Mouse (Mus musculus): ENCODE results near the gene Myo9b. TPM values are rescaled to one million over a fixed set of nuclear protein-coding genes. Genes with fewer than 3 reads are reported as not detected.
"Not testable (repeated sequence)": the region's sequence is repeated elsewhere in the genome, so short reads cannot be mapped to it uniquely, and the experiment has no call there.

Gene Myo9b
- polyA plus RNA-seq, 1 experiment from 2014 or later, result 13.5 TPM

DNA sequence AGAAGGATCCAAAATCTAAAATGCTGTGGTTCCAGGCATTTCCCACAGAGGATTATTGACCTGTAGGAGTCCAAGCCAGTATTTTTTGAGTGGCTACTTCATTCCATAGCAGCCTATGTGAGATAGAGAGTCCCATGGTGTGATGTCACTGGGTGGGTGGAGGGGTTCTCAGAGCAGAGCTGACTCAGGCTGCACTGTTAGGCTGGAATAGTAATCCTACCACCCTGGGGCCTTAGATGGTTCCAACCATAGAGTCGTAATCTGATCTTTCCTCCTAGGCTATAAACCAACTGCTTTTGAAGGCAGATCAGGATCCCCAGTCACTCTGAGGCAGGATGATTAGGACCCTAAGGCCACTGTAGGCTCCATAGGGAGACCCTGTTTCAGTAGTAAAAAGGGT, 6.9 kb downstream of the Myo9b start:
- H3K4me1 ChIP-seq, result peaks cover 45% of the 10 kb centered on the region
- WGBS (ENCODE audit: insufficient replicate concordance), result 74% methylated on average over 1 of the region's 1 CpGs
- H3K4me2 ChIP-seq; H3K4me3 ChIP-seq; H3K9ac ChIP-seq; H3K27me3 ChIP-seq (replicated peaks); H3K9me3 ChIP-seq (replicated peaks); ATAC-seq; H3K27ac ChIP-seq: not testable (repeated sequence)
- H3K36me3 ChIP-seq, result peaks cover 21% of the 10 kb centered on the region

- not testable (repeated sequence) for ATAC-seq
- 67% methylated on average over 1 of the region's 1 CpGs for WGBS (ENCODE audit: insufficient replicate concordance)
These were observed 9.2 kb downstream of the Myo9b start for GRCm38 (mm10) chr8:71281731-71282130.

DNA sequence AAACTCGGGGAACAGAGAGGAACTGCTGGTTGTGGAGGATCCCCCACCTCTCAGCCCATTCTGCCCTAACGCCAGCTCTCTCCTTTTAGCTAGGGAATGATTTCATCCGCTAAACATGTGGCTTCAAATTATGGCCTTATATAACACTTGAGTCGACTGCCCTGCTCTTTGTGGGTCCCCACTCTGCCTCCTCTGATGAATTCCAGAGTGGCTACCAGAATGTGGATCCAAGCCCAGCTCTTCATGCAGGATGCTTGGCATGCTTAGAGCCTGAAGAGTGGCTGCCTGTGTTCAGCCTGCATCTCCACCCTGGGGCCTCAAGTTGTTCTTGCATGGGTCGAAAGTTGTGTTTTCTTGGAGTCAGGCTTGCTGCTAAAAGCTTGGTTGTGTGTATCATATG, 10.1 kb downstream of the Myo9b start:
- no peak overlapping the region for H3K27ac ChIP-seq
- peaks cover 5% of the 10 kb centered on the region for H3K36me3 ChIP-seq
- no peak overlapping the region for H3K9ac ChIP-seq
- H3K4me2 ChIP-seq, result no peak overlapping the region
- no peaks in the 10 kb centered on the region for H3K27me3 ChIP-seq (replicated peaks)
- H3K9me3 ChIP-seq (replicated peaks), result no peaks in the 10 kb centered on the region
- ATAC-seq, result no peak
- H3K4me1 ChIP-seq, result peaks cover 35% of the 10 kb centered on the region
- 67% methylated on average over 5 of the region's 5 CpGs for WGBS (ENCODE audit: insufficient replicate concordance)
- no peak overlapping the region for H3K4me3 ChIP-seq

More at GRCm38 (mm10) chr8:71281731-71282130, 9.2 kb downstream of the Myo9b start:
- H3K36me3 ChIP-seq; H3K4me2 ChIP-seq; H3K9ac ChIP-seq; H3K27me3 ChIP-seq (replicated peaks); H3K9me3 ChIP-seq (replicated peaks); H3K4me3 ChIP-seq; H3K27ac ChIP-seq: not testable (repeated sequence)
- H3K4me1 ChIP-seq, result peaks cover 35% of the 10 kb centered on the region

- H3K4me2 ChIP-seq; H3K9ac ChIP-seq; H3K27me3 ChIP-seq (replicated peaks); H3K9me3 ChIP-seq (replicated peaks); ATAC-seq; H3K4me3 ChIP-seq: not testable (repeated sequence)
- H3K27ac ChIP-seq, result peak overlapping the region; percentile 60
- 20% methylated on average over 2 of the region's 2 CpGs for WGBS (ENCODE audit: insufficient replicate concordance)
- peaks cover 34% of the 10 kb centered on the region for H3K36me3 ChIP-seq
- peaks cover 27% of the 10 kb centered on the region for H3K4me1 ChIP-seq
These were observed 13.7 kb downstream of the Myo9b start for GRCm38 (mm10) chr8:71286223-71286622.

GRCm38 (mm10) chr8:71288441-71288949, 16.0 kb downstream of the Myo9b start:
- no peaks in the 10 kb centered on the region for H3K27me3 ChIP-seq (replicated peaks)
- 0 out of 2 replicates have a peak, but pooled peaks cover 3% of the 10 kb centered on the region for H3K9me3 ChIP-seq (replicated peaks)
- H3K4me3 ChIP-seq, result no peak overlapping the region
- no peak for ATAC-seq
- peaks cover 44% of the 10 kb centered on the region for H3K36me3 ChIP-seq
- H3K27ac ChIP-seq, result no peak overlapping the region
- H3K4me1 ChIP-seq, result peaks cover 12% of the 10 kb centered on the region
- H3K9ac ChIP-seq, result no peak overlapping the region
- H3K4me2 ChIP-seq, result no peak overlapping the region
- 48% methylated on average over 3 of the region's 3 CpGs for WGBS (ENCODE audit: insufficient replicate concordance)

DNA sequence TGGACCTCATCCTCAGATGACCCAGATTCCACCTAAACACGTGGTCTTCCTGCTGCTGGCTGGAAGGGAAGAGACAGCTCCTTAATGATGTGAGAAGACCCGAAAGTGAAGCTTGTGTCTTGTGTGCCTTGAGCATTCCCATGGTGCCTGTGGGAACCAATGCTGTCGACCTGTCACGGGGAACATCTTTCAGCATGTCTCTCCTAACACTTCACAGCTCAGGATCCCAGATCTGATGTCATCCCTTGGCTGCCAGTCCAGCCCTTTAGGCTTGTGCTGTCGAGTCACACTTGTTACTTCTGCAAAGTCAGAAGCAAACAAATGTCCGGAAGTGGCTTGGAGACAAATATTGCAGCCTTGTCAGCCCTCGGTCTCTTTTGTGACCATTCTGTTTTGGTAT, 16.6 kb downstream of the Myo9b start:
- no peak overlapping the region for H3K27ac ChIP-seq
- no peak overlapping the region for H3K4me3 ChIP-seq
- 73% methylated on average over 7 of the region's 7 CpGs for WGBS (ENCODE audit: insufficient replicate concordance)
- H3K36me3 ChIP-seq, result peaks cover 45% of the 10 kb centered on the region
- no peaks in the 10 kb centered on the region for H3K27me3 ChIP-seq (replicated peaks)
- H3K9me3 ChIP-seq (replicated peaks), result 0 out of 2 replicates have a peak, but pooled peaks cover 3% of the 10 kb centered on the region
- H3K4me2 ChIP-seq, result no peak overlapping the region
- peaks cover 12% of the 10 kb centered on the region for H3K4me1 ChIP-seq
- H3K9ac ChIP-seq, result no peak overlapping the region
- ATAC-seq, result no peak

- H3K9ac ChIP-seq, result no peak overlapping the region
- no peak overlapping the region for H3K4me3 ChIP-seq
- H3K9me3 ChIP-seq (replicated peaks), result 0 out of 2 replicates have a peak, but pooled peaks cover 3% of the 10 kb centered on the region
- H3K4me2 ChIP-seq, result no peak overlapping the region
- peaks cover 12% of the 10 kb centered on the region for H3K4me1 ChIP-seq
- H3K27me3 ChIP-seq (replicated peaks), result no peaks in the 10 kb centered on the region
- WGBS (ENCODE audit: insufficient replicate concordance), result 88% methylated on average over 21 of the region's 21 CpGs
- ATAC-seq, result no peak
- no peak overlapping the region for H3K27ac ChIP-seq
- H3K36me3 ChIP-seq, result peaks cover 56% of the 10 kb centered on the region
These were observed 17.7 kb downstream of the Myo9b start for GRCm38 (mm10) chr8:71290211-71290610.

DNA sequence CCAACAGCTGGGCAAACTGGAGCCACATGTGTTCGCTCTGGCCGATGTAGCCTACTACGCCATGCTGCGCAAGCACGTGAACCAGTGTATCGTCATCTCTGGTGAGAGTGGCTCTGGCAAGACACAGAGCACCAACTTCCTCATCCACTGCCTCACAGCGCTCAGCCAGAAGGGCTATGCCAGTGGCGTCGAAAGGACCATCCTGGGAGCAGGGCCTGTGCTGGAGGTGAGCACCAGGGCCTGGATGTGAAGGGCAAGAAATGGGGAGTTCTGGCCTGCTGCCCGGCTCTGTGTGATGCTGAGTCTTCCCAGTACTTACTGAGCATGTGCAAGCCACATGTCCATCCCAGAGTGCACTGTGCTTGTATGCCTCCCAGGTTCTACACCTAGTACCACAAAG, 18.4 kb downstream of the Myo9b start:
- H3K4me3 ChIP-seq, result no peak overlapping the region

GRCm38 (mm10) chr8:71291351-71291750, 18.8 kb downstream of the Myo9b start:
- Histone ChIP-seq H3K9me3 (replicated peaks) (0 out of 2 replicates have a peak, but pooled peaks cover 3% of the 10 kb centered on the region), H3K4me1 (peaks cover 2% of the 10 kb centered on the region; the same call in 1 of the 2 replicates), H3K27ac (no peak overlapping the region), H3K27me3 (replicated peaks) (no peaks in the 10 kb centered on the region), H3K4me3 (no peak overlapping the region), H3K36me3 (peaks cover 65% of the 10 kb centered on the region), H3K9ac (no peak overlapping the region), H3K4me2 (no peak overlapping the region)
- no peak for ATAC-seq
- 88% methylated on average over 6 of the region's 6 CpGs for WGBS (ENCODE audit: insufficient replicate concordance)

More for the DNA sequence above, 18.4 kb downstream of the Myo9b start:
- Histone ChIP-seq H3K9ac (no peak overlapping the region), H3K4me2 (no peak overlapping the region), H3K9me3 (replicated peaks) (0 out of 2 replicates have a peak, but pooled peaks cover 3% of the 10 kb centered on the region), H3K4me1 (peaks cover 7% of the 10 kb centered on the region), H3K27me3 (replicated peaks) (no peaks in the 10 kb centered on the region), H3K36me3 (peaks cover 61% of the 10 kb centered on the region), H3K27ac (no peak overlapping the region)
- 91% methylated on average over 10 of the region's 10 CpGs for WGBS (ENCODE audit: insufficient replicate concordance)
- no peak for ATAC-seq

DNA sequence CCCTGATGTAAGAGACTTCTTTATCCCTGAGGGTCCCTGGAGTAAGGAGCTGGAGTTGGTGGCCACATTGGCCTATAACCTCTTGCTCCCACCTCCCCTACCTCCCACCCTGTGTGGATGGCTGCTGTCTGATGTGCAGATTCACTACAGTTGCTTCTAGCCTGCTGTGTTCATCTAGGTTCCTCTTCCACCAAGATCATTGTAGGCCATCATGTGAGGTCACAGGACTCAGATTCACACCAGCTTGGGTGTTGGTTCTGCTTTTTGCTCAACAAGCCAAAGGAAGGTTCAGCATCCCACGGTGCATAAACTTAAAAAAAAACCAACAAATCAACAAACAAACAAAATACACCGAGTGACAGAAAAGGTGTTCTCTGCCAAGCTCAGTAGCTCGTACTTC, 21.4 kb downstream of the Myo9b start:
- not testable (repeated sequence) for H3K9ac ChIP-seq; H3K4me2 ChIP-seq; H3K9me3 ChIP-seq (replicated peaks); H3K27ac ChIP-seq; H3K27me3 ChIP-seq (replicated peaks); H3K4me3 ChIP-seq; H3K4me1 ChIP-seq; ATAC-seq
- 83% methylated on average over 3 of the region's 3 CpGs for WGBS (ENCODE audit: insufficient replicate concordance)
- H3K36me3 ChIP-seq, result peaks cover 75% of the 10 kb centered on the region

- Histone ChIP-seq H3K4me2 (no peak overlapping the region), H3K27ac (no peak overlapping the region), H3K4me1 (peaks cover 8% of the 10 kb centered on the region; the same call in 1 of the 2 replicates), H3K27me3 (replicated peaks) (no peaks in the 10 kb centered on the region), H3K9me3 (replicated peaks) (no peaks in the 10 kb centered on the region), H3K9ac (no peak overlapping the region), H3K36me3 (peaks cover 63% of the 10 kb centered on the region), H3K4me3 (no peak overlapping the region)
- WGBS (ENCODE audit: insufficient replicate concordance), result 59% methylated on average over 2 of the region's 2 CpGs
- 0 out of 2 replicates have a peak, but pooled peaks have one; percentile 27 for ATAC-seq
These were observed 23.7 kb downstream of the Myo9b start for GRCm38 (mm10) chr8:71296188-71296621.

DNA sequence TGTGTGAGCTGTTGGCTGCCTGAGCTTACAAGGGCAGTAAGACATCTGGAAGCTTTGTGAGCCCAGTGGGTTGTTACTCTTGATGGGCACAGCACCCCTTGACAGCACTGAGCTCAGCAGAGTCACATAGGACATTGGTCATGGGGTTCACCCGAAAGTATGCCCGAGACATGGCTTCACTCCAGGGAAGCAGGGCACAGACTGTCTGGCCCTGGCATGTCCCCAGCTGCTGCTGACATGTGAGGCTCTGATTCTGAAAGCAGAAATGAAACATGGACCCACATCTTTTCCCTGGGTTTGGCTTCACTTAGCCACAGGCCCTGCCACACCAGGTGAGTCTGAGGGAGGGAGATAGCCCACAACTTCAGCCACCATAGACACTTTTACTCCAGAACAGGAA, 24.3 kb downstream of the Myo9b start:
- WGBS (ENCODE audit: insufficient replicate concordance), result 90% methylated on average over 2 of the region's 2 CpGs
- H3K4me2 ChIP-seq, result no peak overlapping the region
- no peak overlapping the region for H3K4me3 ChIP-seq
- no peak for ATAC-seq
- H3K9ac ChIP-seq, result no peak overlapping the region
- no peak overlapping the region for H3K27ac ChIP-seq
- H3K4me1 ChIP-seq, result peaks cover 8% of the 10 kb centered on the region; the same call in 1 of the 2 replicates
- H3K9me3 ChIP-seq (replicated peaks), result no peaks in the 10 kb centered on the region
- no peaks in the 10 kb centered on the region for H3K27me3 ChIP-seq (replicated peaks)
- peaks cover 61% of the 10 kb centered on the region for H3K36me3 ChIP-seq

DNA sequence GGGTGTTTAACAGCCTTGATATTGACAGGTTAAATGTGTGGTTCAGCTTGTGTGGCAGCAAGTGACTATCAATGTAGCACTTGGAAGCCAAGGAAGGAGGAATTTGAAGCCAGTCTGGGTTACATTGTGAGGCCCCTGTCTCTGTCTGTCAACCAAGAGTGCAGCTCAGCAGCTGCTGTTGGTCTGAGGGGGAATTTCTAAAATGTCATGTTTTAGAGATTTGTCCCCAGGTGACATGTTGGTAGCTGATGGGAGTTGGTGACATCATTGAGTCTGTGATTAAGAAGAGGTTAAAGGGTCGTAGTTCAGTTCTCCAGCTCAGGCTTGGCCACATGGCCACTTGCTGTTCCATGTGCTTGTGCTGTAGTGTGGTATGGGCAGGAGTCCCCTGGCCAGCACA, 24.9 kb downstream of the Myo9b start:
- Histone ChIP-seq H3K4me3 (no peak overlapping the region), H3K36me3 (peaks cover 63% of the 10 kb centered on the region), H3K27ac (no peak overlapping the region), H3K4me2 (no peak overlapping the region), H3K9ac (no peak overlapping the region), H3K9me3 (replicated peaks) (no peaks in the 10 kb centered on the region), H3K4me1 (peaks cover 11% of the 10 kb centered on the region), H3K27me3 (replicated peaks) (no peaks in the 10 kb centered on the region)
- WGBS (ENCODE audit: insufficient replicate concordance), result 80% methylated on average over 1 of the region's 1 CpGs
- ATAC-seq, result no peak
